Mouse (Mus musculus) testis, adult 10 weeks (tissue): ENCODE results near the gene Olfr178. TPM values are rescaled to one million over a fixed set of nuclear protein-coding genes. Genes with fewer than 3 reads are reported as not detected.

Experiments used
- polyA plus RNA-seq: library from polyadenylated mRNA; stranded (reverse); fragments of 350-450 nt; fragmentation: Illumina TruSeq; extraction: RNeasy Lipid Tissue Mini Kit (QIAGEN cat#74804); gene quantifications from one replicate; pipeline ENCODE4 v1.2.3, GENCODE M21; 2014; ENCODE audit warnings: low read depth, low replicate concordance

Gene Olfr178
- not detected for polyA plus RNA-seq

GRCm38 (mm10) chr16:58891963-58892362, at the start of gene Olfr178:
Olfr178 (minus strand) TSS chr16:58892063.

GRCm38 (mm10) chr16:58929292-58929691, 37.4 kb upstream of the Olfr178 start, which contains the start of gene Olfr180:
Olfr180 (minus strand) TSS chr16:58929392.

GRCm38 (mm10) chr16:58928655-58929054, 36.8 kb upstream of the Olfr178 start, which contains the start of gene Olfr181:
Olfr181 (minus strand) TSS chr16:58928755.

GRCm38 (mm10) chr16:58874668-58875067, 17.2 kb downstream of the Olfr178 start, which contains the start of gene Olfr177:
Olfr177 (minus strand) TSS chr16:58874768.

Other genes starting within 250 kb of the Olfr178 start
- 5.4 TPM for gene Cpox, start 221.8 kb downstream of the Olfr178 start, polyA plus RNA-seq
- gene Gpr15, start 173.0 kb downstream of the Olfr178 start, polyA plus RNA-seq = 1.5 TPM
- 57.0 TPM for gene Cldnd1, start 164.2 kb downstream of the Olfr178 start, polyA plus RNA-seq
- gene Olfr172, start 128.9 kb downstream of the Olfr178 start, polyA plus RNA-seq = not detected
- gene Olfr173, start 91.8 kb downstream of the Olfr178 start, polyA plus RNA-seq = not detected
- gene Olfr175-ps1, start 65.3 kb downstream of the Olfr178 start, polyA plus RNA-seq = not detected
- not detected for gene Olfr177, start 17.3 kb downstream of the Olfr178 start, polyA plus RNA-seq
- 1.5 TPM for gene Olfr181, start 36.7 kb upstream of the Olfr178 start, polyA plus RNA-seq
- 0.92 TPM for gene Olfr180, start 37.3 kb upstream of the Olfr178 start, polyA plus RNA-seq
- 1.1 TPM for gene Olfr183, start 103.3 kb upstream of the Olfr178 start, polyA plus RNA-seq
- gene Olfr186, start 138.2 kb upstream of the Olfr178 start, polyA plus RNA-seq = not detected
- gene Olfr187, start 147.7 kb upstream of the Olfr178 start, polyA plus RNA-seq = not detected
- gene Olfr190, start 185.9 kb upstream of the Olfr178 start, polyA plus RNA-seq = not detected
- not detected for gene Olfr191, start 197.8 kb upstream of the Olfr178 start, polyA plus RNA-seq
- not detected for gene Olfr193, start 219.8 kb upstream of the Olfr178 start, polyA plus RNA-seq
- 0.11 TPM for gene Olfr194, start 229.0 kb upstream of the Olfr178 start, polyA plus RNA-seq